Mouse (Mus musculus) adrenal gland, adult 8-10 months (tissue): ENCODE results near the gene C1qtnf5. TPM values are rescaled to one million over a fixed set of nuclear protein-coding genes. Genes with fewer than 3 reads are reported as not detected.
A peak's percentile ranks its signal among the peaks of the same experiment; 100 is the strongest.

ENCODE experiments used
- DNase-seq: peaks from one replicate; pipeline ENCODE4 v3.0.0; 2022
- total RNA-seq, 4 experiments: library from RNA; stranded (reverse); gene quantifications; 2 replicates each; pipeline ENCODE4 v1.2.4; 2022

C1qtnf5 gene
- total RNA-seq = 10 to 100 TPM; 13.7 to 22.0 (median 18.7) TPM

DNA sequence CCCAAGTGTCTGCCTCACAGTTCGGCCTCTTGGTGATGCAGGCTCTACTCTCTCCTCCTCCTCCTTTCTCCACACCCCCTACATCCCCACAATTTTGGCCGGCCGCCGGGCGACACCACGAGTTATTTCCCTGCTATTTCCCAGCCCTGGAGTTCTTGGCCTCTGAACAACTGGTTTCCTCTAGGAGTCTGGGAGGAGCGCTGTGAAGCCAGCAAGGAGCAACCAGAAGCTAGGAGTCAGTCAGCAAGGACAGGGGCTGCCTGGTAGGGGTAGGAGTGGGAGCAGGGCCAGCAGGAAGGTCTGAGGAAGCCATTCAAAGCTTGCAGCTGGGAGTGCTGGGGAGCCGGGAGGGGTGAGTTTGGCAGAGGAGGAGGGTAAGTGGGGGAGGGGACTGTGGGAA is at the start of gene C1qtnf5:
Gene C1qtnf5, plus strand, starts transcription at position 136 of the 400 bp plus-strand sequence.
- DNase-seq = peak; percentile 72

DNA sequence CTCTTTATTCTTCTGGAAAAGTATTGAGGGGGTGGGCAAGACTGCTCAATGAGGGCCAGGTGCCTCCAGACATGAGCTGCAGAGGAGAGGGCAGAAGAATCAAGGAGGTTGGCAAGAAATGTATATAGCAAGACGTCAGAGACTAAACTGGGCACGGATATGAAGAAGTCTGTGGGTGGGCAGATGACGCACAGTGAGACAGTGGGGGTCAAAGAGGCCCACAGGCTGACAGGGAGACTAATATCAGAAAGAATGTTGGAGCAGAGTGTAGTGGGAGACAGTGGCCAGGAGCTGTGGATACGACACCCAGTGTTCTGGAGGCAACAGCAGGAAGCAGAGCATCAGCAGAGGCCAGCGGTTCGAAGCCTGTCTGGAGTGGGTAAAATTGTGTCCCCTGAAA is 48.4 kb upstream of the C1qtnf5 start:
- DNase-seq = no peak

DNA sequence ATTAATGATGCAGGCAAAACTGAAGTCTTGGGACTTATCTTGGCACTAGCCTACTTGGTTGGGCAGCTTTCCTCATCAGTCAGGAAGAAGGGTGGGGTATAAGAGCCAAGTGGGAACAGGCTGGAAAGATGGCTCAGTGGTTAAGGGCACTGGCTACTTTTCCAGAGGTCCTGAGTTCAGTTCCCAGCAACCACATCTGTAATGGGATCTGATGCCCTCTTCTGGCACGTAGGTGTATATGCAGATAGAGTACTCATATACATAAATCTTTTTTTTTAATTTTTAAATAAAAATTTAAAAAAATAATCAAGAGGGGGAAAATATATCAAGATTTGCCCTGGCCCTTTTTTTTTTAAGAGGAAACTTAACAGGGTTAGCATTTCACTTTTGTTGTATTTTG is 41.9 kb upstream of the C1qtnf5 start:
- DNase-seq = no peak

DNA sequence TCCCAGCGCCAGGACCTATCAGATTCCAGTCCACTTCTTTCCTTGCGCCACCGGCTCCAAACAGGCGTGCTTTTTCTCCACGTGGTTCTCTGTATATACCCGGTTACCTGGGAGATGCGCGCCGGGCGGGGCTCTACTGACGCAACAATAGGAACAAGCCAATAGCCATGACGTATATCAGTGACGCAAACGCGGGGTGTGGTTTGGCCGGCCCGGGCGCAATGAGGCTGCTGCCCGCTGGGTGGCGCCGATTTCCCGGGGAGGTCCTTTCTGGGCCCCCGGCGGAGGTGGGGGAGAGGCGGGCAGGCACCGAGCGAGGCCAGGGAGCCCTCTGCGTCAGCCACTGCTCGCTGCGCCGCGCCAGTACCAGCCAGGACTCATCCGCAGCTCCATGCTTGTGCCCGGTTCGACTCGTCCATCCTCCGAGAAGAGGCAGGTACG is 40.2 kb upstream of the C1qtnf5 start, which contains the start of gene Usp2:
Gene Usp2, plus strand, starts transcription at position 237 of the 441 bp plus-strand sequence.
- peak; percentile 99 for DNase-seq

GRCm38 (mm10) chr9:44067241-44067959 is 39.6 kb upstream of the C1qtnf5 start:
- DNase-seq = no peak

DNA sequence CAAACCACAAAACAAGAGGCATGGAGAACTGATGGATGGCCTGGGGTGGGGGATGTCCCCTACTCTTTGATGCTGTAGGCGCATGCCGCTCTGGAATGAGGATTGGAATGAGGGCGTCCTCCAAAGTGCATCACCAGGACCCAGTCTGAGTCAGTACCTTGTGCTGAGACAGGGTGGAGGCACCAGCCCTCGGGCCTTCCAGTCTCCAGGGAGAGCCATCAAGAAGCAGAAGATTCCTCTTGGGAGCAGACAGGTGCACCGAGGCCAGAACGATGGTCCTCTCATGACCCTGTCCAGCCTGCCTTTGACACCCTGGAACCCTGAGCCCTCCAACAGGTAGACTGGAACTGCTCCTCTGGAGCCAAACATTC is 39.1 kb upstream of the C1qtnf5 start:
- no peak for DNase-seq

GRCm38 (mm10) chr9:44069252-44069651 is 37.8 kb upstream of the C1qtnf5 start:
- DNase-seq = no peak

DNA sequence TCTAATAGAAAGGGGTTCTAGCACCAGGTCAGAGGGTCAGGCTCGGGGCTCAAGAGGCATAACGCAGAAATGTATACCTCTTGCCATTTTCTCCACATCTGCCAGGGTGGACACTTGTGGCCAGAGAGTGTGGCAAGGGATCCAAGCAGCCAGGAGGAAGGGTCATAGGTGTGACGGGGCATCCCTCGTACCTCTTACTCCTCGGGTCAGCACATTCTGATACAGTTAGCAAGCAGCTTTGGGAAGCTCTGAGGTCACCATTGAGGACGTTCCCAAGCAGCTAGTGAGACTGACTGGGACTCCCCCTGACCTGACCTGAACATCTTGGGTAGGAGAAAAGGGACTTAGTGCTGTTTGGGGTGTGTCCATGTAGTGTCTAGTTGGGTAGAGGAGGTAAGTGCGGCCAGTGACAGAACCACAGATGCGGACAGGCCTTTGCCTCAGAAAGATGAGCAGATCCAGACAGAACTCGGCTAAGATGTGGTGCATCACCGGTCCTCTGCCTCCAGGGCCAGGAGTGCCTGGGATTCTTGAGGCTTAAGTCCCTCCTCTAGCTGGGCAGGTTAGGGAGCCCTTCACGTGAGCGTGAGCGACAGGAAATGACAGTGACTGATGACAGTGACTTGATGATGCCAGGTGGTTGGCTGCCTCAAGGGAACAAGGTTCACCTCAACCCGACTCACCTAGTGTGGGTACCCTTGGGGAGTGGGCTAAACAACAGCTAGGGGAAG is 36.8 kb upstream of the C1qtnf5 start:
- no peak for DNase-seq

DNA sequence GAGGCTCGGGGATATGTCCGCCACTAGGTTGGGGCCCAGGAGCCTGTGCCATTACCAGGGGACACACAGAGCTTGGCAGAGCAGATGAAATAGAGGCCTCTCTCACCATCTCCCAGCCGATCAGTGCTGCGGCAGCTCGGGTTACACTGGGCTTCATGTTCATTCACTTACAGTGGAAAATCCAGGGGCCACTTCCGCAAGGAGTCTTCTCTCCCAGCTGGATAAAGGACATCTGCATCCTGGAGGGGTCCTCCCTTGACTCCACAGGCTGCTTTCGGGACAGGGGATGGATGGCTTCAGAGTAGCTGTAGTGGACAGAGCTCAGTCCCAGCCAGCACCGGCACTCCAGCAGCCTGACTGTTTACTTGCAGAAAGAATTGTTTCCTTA is 36.2 kb upstream of the C1qtnf5 start:
- no peak for DNase-seq

DNA sequence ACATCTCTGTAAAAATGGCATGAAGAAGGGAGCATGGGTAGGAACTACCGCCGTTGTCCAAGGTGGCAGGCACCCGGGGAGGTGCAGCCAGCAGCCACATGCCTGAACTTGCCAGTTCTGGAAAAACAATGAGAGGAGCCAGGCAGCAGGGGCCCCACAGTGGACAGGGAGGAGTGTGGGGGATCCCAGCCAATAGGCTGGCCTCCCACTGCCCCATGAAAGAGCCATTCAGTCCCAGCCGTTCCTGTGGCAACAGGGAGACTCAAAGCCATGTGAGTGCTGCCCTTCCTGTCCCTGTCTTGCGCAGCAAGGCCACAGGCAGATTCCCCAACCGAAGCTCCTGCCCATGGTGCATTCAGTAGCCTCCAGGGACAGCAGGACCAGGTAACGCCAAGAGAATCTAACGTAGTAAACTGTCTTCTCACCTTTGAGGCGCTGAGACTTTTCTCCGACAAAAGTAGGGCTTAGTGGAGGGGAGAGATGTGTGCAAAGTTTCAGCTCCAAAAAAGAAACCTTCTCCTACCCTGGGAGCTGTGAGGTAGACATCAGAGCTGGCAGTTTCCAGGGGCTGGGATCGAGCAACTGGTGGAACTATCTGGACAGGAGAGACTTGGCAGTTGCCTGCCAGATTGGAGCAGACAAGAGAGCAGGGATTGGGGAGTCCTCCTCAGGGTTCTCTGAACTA is 35.0 kb upstream of the C1qtnf5 start:
- DNase-seq = no peak

- DNase-seq = peak; percentile 89
Measured at GRCm38 (mm10) chr9:44072599-44072915, 34.5 kb upstream of the C1qtnf5 start.

DNA sequence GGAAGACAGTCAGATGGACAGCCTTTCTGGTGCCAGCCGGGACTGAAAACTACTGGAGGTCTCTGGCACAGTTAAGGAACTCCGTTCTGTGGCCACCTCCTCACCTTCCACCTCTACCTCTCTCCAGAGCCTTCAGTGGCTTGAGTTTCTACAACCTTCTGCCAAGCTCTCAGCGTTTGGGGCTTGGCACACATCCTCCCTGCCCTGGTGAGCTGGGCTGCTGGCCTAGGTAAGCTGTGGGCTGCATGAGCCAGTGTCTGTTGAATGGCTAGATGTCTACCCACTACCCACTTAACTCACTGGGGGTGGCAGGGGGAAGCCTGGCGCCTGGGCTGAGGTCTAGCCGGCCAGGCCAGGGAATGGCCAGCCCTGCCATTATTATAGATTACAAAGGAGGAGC is 33.9 kb upstream of the C1qtnf5 start:
- DNase-seq = no peak

- no peak for DNase-seq
Measured at GRCm38 (mm10) chr9:44074395-44075275, 32.4 kb upstream of the C1qtnf5 start.

GRCm38 (mm10) chr9:44075276-44075995 is 31.6 kb upstream of the C1qtnf5 start:
- no peak for DNase-seq

DNA sequence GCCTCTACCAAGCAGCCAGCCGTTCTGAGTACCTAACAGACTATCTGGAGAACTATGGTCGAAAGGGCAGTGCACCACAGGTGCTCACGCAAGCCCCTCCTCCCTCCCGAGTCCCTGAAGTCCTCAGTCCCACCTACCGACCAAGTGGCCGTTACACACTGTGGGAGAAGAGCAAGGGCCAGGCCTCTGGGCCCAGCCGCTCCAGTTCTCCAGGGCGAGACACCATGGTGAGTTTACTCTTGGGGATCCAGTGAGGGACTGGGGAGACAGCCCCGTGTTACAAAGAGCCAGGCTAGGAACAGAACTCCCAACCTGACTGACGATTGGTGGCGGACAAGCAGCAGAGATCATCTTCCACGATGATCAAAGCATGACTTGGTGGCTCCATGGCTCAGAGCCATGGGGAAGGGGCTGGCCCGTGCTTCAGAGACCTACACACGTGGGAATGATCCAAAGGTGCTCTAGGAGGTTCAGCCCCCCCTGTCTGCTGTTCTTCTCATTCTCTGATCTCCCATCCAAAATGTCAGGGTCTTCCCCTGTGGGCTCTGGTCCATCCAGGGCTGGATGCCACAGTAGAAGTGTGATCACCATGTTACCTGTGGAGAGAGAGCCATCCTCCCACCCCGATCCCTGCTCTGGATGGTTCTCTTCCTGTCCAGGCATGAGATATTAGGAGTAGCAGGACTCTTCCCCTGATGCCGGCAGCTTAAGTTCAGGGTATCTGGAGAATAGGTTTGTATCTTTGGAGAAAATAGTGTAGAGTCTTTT is 30.9 kb upstream of the C1qtnf5 start:
- DNase-seq = no peak

DNA sequence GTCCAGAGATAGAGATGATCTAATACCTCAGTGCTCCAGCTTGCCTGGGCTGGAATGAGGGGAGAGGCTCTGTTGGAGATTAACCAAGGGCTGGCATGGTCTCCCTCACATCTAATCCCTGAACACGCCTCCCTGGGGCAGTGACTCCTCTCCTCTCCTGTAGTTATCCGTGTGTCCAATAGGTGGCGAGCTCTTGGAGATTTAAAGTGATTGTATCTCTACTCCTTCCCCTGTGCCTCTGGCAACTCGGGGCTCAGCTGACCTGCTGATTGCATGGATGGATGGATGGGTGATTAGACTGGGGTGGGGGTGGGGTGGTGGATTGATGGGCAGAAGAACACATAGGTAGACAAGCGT is 30.3 kb upstream of the C1qtnf5 start:
- DNase-seq = no peak

DNA sequence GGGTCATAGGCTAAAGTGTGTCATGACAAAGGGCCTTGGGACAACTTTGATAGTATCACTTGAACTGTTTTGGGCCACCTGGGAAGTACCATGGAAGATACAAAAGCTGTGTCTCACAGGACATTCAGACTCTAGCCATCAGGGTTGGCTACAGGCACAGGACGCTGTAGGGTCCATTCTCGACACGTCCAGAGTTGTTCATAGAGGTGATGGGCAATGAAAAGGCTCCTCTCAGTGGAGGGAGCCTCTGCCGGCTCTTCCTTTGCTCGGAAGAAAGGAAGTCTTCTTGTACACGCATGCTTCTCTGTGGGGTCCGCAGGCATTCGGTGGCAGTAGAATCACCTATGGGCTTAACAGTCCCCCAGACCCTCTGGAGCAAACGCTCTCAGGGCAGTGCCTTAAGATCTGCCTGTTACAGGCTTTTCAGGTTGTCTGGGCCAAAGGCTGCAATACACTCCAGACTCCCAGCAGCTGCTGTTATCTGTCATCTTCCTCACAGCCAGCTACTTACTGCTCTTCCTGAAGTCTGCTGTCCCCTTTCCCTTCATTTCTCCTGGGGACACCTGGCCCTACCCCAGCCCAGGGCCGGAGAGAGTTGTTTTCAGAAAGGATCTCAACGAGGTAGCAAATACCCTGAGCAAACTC is 29.7 kb upstream of the C1qtnf5 start:
- no peak for DNase-seq

DNA sequence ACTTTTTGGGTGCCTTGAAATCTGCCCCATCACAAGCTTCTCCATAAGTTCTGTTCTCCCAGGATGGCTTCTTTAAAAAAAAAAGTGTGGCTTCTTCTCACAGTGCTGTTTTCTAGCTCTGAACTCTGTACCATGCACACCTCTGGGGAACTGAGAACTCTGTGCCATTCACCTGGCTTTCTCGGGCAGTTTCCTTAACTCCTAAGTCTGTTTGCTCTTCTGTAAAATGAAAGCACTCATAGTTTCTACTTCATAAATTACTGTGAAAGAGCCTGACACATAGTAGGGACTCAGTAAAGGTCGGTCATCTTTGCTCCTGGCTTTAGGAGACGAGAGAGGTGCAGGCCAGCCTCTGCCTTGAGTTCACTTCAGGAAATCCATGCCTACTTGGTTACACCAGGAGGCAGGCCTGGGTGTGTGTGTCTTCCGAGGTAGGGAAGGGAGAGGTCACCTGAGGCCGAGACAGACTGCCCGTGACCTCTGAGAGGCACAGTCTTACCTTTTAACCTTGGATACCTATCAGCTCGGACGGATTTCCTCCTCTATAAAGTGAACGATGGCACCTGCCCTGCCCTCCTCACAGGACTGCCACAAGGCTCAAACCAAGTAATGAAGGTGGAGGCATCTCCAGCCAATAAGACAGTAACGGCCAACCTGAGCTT is 28.8 kb upstream of the C1qtnf5 start:
- DNase-seq = peak; percentile 11

GRCm38 (mm10) chr9:44078955-44079756 is 27.9 kb upstream of the C1qtnf5 start:
- DNase-seq = peak; percentile 85
